Mouse (Mus musculus) E14TG2a.4 (cell line): Measurements from ENCODE around the gene Pigv.

Experiments used
- CTCF ChIP-seq: conservative IDR thresholded peaks from 2 replicates; pipeline ENCODE4 v1.5.1; 2014; ENCODE audit warnings: low read length
- NANOG ChIP-seq: IDR thresholded peaks from 2 replicates; pipeline ENCODE4 v1.6.1; 2014; ENCODE audit warnings: borderline replicate concordance, low read length, mixed read lengths

GRCm38 (mm10) chr4:133628517-133628916 lies 43.9 kb downstream of the Pigv start:
- no peak for TF ChIP-seq CTCF
- no peak for TF ChIP-seq NANOG
